Mouse (Mus musculus): ENCODE measurements around the gene Htr3a. TPM values are rescaled to one million over a fixed set of nuclear protein-coding genes. Genes with fewer than 3 reads are reported as not detected.

Gene Htr3a
- total RNA-seq (2021): not detected
- long read RNA-seq, experiment 1: 0 reads
- long read RNA-seq, experiment 2: 0 reads

GRCm38 (mm10) chr9:48910885-48911537 lies at the start of gene Htr3a:
TSS of gene Htr3a (minus strand) at chr9:48911099.
- DNase-seq (ENCODE audit: low spot score): peak; percentile 32

DNA sequence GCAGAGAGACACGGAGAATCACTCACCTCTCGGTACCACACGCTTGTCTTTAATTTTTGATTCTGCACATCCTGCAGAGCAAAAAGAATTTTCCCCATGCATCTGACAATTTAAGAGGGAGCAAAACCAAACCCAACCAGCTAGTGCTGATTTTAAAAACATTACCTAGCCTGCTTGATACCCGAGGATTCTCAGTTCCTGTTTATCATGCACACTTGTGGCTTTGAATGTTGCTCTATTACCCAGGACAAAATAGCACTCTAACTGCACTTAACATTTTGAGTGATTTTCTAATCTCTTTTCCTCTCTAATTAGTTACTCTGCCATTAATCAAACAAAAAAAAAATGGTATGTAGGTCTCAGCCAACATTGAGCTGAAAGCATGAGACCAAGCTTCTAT lies 36.7 kb upstream of the Htr3a start:
- DNase-seq (ENCODE audit: low spot score): no peak

DNA sequence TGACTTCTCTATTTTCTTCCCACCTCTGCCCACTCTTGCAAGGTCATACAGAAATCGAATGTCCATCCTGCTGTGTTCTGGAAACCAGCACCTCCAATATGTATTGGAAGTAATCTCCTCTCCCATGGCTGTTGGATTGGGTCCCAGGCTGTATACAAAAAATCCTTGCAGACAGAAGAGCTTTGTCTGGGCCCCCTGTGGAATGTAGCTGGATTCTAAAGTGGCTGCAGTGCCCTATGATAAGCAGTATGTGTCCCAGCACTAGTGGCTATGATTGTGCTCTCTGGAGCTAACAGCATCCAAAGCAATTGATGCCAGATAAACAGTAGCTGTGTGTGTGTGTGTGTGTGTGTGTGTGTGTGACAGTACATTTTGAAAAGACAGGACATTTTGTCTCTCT lies 31.4 kb upstream of the Htr3a start:
- DNase-seq (ENCODE audit: low spot score): no peak

GRCm38 (mm10) chr9:48929436-48929835 lies 18.5 kb upstream of the Htr3a start:
- DNase-seq (ENCODE audit: low spot score): no peak

- DNase-seq (ENCODE audit: low spot score): no peak
Observed at GRCm38 (mm10) chr9:48928781-48929180, 17.9 kb upstream of the Htr3a start.

GRCm38 (mm10) chr9:48916011-48916788 lies 5.3 kb upstream of the Htr3a start:
- DNase-seq (ENCODE audit: low spot score): no peak

GRCm38 (mm10) chr9:48904421-48904820 lies 6.5 kb downstream of the Htr3a start:
- DNase-seq (ENCODE audit: low spot score): no peak

- DNase-seq (ENCODE audit: low spot score): no peak
Observed at GRCm38 (mm10) chr9:48903766-48904165, 7.1 kb downstream of the Htr3a start.

GRCm38 (mm10) chr9:48898551-48898950 lies 12.3 kb downstream of the Htr3a start:
- no peak for DNase-seq (ENCODE audit: low spot score)

GRCm38 (mm10) chr9:48895819-48896536 lies 14.9 kb downstream of the Htr3a start:
- no peak for DNase-seq (ENCODE audit: low spot score)

GRCm38 (mm10) chr9:48894755-48895154 lies 16.1 kb downstream of the Htr3a start:
- DNase-seq (ENCODE audit: low spot score): no peak

DNA sequence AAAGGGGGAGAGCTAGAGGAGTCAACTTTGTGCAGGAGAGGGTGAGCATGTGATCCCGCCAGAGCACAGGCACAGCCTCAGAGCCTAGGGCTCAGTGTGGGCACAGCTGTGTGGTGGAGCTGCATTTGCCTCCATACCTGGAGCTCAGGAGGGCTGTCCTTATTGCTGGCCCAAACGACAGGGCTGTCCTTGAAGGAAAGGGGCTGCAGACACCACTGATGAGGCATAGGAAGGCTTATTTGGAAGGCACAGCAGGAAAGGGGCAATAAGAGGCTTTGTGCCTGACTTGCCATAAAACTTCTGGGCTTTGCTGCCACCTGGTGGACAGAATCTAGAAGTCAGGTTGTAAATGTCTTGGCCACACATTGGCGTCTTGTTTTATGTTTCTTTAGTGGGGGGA lies 16.9 kb downstream of the Htr3a start:
- peak; percentile 83 for DNase-seq (ENCODE audit: low spot score)

- DNase-seq (ENCODE audit: low spot score): no peak
Observed at GRCm38 (mm10) chr9:48889093-48889492, 21.8 kb downstream of the Htr3a start.

GRCm38 (mm10) chr9:48872896-48873295 lies 38.0 kb downstream of the Htr3a start:
- no peak for DNase-seq (ENCODE audit: low spot score)

DNA sequence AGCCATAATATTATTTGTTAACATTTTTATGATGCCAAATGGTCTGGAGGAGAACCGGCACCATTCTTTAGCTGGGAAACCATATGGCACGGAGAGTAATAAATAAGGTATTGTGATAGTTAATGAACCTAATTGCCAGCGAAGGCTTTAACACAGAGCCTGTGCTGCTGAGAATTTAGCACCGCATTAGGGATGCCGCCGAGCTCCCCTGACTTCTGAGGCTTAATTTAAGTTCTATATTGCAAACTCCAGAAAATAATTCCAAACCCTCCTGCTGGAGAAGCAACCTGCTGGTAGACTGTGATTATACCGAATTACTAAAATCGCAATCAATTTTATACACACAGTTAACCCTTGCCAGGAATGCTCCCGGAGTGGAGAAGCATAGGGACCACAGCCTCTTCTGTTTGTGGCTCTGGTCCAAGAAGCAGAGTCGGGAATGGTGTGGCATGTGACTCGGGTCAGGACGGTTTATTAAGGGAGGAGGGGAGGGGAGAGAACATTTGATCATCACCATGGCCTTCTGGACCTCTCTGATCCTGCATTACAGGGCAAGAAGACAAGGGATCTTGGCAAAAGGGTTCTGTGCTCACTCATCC lies 44.3 kb downstream of the Htr3a start:
- no peak for DNase-seq (ENCODE audit: low spot score)

DNA sequence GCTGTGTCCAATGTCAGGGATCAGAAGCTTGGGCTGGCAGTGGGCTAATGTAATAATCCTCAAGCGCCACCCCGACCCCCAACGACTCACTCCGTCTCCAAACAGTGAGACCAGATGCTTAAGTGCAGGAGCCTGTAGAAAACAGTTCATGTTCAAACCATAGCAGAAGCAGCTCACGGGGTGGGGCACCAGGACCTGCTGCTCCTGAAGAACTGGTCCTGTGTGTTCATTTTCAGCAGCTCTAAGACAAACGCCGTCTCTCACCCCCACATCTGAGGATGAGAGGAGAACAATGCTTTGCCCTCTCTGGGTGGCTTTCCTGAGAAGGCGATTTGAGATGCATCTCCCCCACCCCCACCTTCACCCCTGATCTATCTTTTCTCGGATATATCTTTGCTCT lies 45.7 kb downstream of the Htr3a start:
- DNase-seq (ENCODE audit: low spot score): no peak

- no peak for DNase-seq (ENCODE audit: low spot score)
Observed at GRCm38 (mm10) chr9:48861481-48861880, 49.4 kb downstream of the Htr3a start.

- peak; percentile 82 for DNase-seq (ENCODE audit: low spot score)
Observed at GRCm38 (mm10) chr9:48860526-48860845, 50.4 kb downstream of the Htr3a start.

DNA sequence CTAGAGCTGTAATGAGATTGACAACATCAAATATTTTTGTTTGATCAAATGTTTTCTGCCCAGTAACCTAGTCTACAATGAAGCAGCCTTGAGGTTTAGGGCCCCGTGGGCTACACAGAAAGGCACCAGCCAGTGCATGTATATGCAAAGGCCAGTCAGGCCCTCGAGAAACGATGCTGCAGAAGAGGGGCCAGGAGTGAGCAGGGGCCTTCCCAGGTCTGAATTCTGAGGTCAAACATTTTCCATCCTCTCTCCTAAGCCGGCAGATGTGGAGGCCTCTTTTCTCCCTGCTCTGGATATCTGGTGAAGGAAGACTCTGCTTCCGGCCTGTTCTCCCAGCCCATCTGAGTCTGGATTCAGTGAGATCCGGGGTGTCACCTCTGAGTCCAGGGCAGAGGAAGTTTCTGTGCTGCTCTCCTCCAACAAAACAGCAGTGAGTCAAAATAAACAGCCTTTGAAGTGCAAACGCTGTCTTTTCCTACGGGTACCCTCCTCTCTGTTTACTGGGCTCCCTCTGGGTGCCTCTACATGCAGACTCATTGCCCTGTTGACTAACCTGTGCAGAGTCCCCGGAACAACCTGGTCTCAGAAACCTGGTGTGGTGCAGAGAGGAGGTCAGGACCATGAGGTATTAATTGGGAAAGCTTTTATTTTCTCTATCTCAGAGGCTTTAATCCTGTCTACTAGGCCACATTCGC lies 50.9 kb downstream of the Htr3a start:
- no peak for DNase-seq (ENCODE audit: low spot score)

DNA sequence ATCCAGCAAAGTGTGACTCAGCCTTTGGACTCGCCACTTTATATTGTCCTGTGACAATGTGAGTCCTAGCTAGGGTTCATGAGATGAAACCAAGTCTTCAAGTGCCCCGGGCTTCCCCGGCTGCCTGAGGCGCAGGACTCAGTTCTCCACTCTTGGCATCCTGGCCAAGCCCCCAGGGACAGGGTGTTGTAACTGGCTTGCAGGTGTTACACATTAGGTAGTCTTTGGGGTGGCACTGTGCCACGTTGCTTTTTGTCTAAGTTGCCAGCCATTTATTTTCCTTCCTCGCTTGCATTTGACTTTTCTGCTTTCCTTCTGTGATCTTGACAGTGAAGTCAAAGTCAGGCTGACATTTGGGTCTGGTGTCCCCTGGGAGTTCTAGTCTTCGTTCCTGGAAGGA lies 53.0 kb downstream of the Htr3a start:
- no peak for DNase-seq (ENCODE audit: low spot score)

DNA sequence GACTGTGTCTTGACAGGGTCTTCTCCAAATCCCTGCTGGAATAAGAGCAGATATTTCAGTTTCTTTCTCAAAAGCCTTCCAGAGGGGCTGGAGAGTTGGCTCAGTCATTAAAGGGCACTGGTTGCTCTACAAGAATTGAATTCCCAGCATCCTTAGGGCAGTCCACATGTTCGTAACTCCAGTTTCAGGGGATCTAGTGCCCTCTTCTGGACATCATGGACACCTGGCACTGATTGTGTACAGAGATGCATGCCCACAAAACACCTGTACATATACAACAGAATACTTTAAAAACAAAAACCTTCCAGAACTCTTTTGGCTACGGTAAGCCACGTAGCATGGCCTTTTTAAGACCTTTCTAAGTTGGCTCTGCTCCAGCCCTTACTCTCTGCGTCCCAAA lies 54.7 kb downstream of the Htr3a start:
- no peak for DNase-seq (ENCODE audit: low spot score)

DNA sequence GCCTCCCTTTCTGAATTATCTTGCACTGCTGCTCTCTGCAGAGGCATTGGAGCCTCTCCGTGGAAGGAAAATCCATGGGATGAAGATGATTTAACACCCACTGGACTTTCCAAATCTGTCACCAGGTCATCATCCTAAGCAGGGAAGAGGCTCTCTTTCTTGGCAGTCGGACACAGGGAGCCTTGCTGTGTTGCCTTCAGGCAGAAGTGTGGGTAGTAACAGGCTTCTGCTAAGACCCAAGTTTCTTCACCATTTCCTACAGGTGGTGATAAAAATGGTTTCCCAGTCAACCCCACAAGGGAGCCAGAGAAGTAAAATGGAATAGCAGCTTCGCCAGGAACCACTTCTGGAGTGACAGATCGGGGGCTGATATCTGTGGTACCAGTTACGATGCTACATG lies 61.4 kb downstream of the Htr3a start:
- DNase-seq (ENCODE audit: low spot score): no peak

Data from gastrocnemius, adult 18-20 months (tissue).